Mouse (Mus musculus) brain, embryonic 14.5 days (tissue): ENCODE results near the gene Zfp385c.

ENCODE experiments used
- CTCF ChIP-seq: fragments of 200-500 bp; IDR thresholded peaks from 2 replicates; pipeline ENCODE4 v1.5.1; 2012; ENCODE audit warnings: inconsistent platforms, mild to moderate bottlenecking, moderate library complexity, borderline replicate concordance; ENCODE audit not compliant: insufficient read depth, insufficient read length; ENCODE audit errors: extremely low read depth
- POLR2A ChIP-seq: fragments of 200-500 bp; IDR thresholded peaks from 2 replicates; pipeline ENCODE4 v1.6.1; 2012; ENCODE audit warnings: mild to moderate bottlenecking, inconsistent platforms, borderline replicate concordance; ENCODE audit not compliant: poor library complexity, insufficient read depth, insufficient read length, severe bottlenecking; ENCODE audit errors: extremely low read depth

GRCm38 (mm10) chr11:100592346-100593046 lies 99.8 kb downstream of the Zfp385c start:
- TF ChIP-seq CTCF (no peak), POLR2A (no peak)
